Mouse (Mus musculus): ENCODE measurements around the gene Ptgs1. TPM values are rescaled to one million over a fixed set of nuclear protein-coding genes. Genes with fewer than 3 reads are reported as not detected.

The Ptgs1 gene
- polyA plus RNA-seq, 1 experiment from 2014 or later: 5.8 TPM

DNA sequence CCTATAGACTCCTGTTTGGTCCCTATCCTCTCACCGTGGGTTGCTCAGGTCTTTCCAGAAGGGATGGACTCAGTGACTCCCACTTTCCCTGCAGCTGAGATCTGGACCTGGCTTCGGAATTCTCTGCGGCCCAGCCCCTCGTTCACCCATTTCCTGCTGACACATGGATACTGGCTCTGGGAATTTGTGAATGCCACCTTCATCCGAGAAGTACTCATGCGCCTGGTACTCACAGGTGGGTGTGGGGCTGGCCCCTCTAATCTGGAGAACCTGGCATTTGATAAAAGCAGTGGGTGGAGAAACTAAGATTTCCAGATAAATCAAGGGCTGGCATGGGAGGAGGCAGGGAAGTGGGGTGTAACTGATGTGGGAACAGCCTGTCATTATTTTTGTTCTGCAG, 7.3 kb downstream of the Ptgs1 start:
- WGBS: 93% methylated on average over 6 of the region's 6 CpGs
- H3K27me3 ChIP-seq: no peaks in the 10 kb centered on the region
- H3K4me1 ChIP-seq (replicated peaks): peaks cover 14% of the 10 kb centered on the region
- 0 out of 2 replicates have a peak, but pooled peaks cover 2% of the 10 kb centered on the region for H3K9me3 ChIP-seq
- no peak overlapping the region for H3K4me2 ChIP-seq
- no peak overlapping the region for H3K27ac ChIP-seq (replicated peaks)
- H3K4me3 ChIP-seq: no peak overlapping the region
- ATAC-seq (ENCODE audit: low read depth): no peak
- no peaks in the 10 kb centered on the region for H3K36me3 ChIP-seq
- H3K9ac ChIP-seq: no peak overlapping the region

DNA sequence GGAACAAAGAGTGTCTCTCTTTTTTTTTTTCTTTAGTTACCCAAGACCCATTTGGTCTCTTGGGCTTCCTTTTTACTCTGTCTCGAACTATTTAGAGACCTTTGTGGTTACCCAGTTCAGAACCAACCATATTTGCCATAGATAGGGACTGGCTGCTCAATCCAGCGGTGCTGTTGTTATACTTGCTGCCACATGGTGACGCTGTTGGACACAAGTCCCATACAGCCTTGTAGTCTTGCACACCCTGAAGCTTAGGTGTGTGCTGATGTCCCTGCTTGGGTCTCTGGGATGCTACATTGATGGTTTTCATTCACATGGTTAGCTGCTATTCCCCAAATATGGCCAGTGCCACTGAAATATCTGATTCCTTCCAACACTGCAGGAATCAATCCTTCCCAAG, 8.2 kb downstream of the Ptgs1 start:
- no peaks in the 10 kb centered on the region for H3K27me3 ChIP-seq
- H3K4me3 ChIP-seq: no peak overlapping the region
- no peak overlapping the region for H3K9ac ChIP-seq
- no peak for ATAC-seq (ENCODE audit: low read depth)
- H3K4me2 ChIP-seq: no peak overlapping the region
- peaks cover 14% of the 10 kb centered on the region for H3K4me1 ChIP-seq (replicated peaks)
- H3K27ac ChIP-seq (replicated peaks): no peak overlapping the region
- H3K9me3 ChIP-seq: 0 out of 2 replicates have a peak, but pooled peaks cover 2% of the 10 kb centered on the region
- 70% methylated on average over 3 of the region's 3 CpGs for WGBS
- no peaks in the 10 kb centered on the region for H3K36me3 ChIP-seq

- Histone ChIP-seq H3K9ac (no peak overlapping the region), H3K27me3 (no peaks in the 10 kb centered on the region), H3K4me3 (no peak overlapping the region), H3K4me1 (replicated peaks) (peaks cover 14% of the 10 kb centered on the region), H3K4me2 (no peak overlapping the region), H3K9me3 (0 out of 2 replicates have a peak, but pooled peaks cover 2% of the 10 kb centered on the region), H3K36me3 (no peaks in the 10 kb centered on the region), H3K27ac (replicated peaks) (no peak overlapping the region)
- 88% methylated on average over 2 of the region's 2 CpGs for WGBS
- ATAC-seq (ENCODE audit: low read depth): no peak
Measured at GRCm38 (mm10) chr2:36238951-36239350, 8.7 kb downstream of the Ptgs1 start.

GRCm38 (mm10) chr2:36242514-36242913, 12.3 kb downstream of the Ptgs1 start:
- Histone ChIP-seq H3K27me3 (no peaks in the 10 kb centered on the region), H3K27ac (replicated peaks) (no peak overlapping the region), H3K4me1 (replicated peaks) (no peaks in the 10 kb centered on the region), H3K4me2 (no peak overlapping the region), H3K9me3 (0 out of 2 replicates have a peak, but pooled peaks cover 2% of the 10 kb centered on the region), H3K4me3 (no peak overlapping the region), H3K36me3 (no peaks in the 10 kb centered on the region), H3K9ac (no peak overlapping the region)
- no peak for ATAC-seq (ENCODE audit: low read depth)
- 86% methylated on average over 13 of the region's 13 CpGs for WGBS

GRCm38 (mm10) chr2:36243296-36243891, 13.2 kb downstream of the Ptgs1 start:
- Histone ChIP-seq H3K4me3 (no peak overlapping the region), H3K36me3 (no peaks in the 10 kb centered on the region)
- WGBS: 88% methylated on average over 9 of the region's 9 CpGs

GRCm38 (mm10) chr2:36243892-36244309, 13.7 kb downstream of the Ptgs1 start:
- H3K27me3 ChIP-seq: no peaks in the 10 kb centered on the region
- no peak overlapping the region for H3K9ac ChIP-seq
- no peak overlapping the region for H3K4me2 ChIP-seq
- H3K9me3 ChIP-seq: no peaks in the 10 kb centered on the region
- no peaks in the 10 kb centered on the region for H3K4me1 ChIP-seq (replicated peaks)
- no peaks in the 10 kb centered on the region for H3K36me3 ChIP-seq
- H3K4me3 ChIP-seq: no peak overlapping the region
- WGBS: 74% methylated on average over 5 of the region's 5 CpGs
- ATAC-seq (ENCODE audit: low read depth): no peak
- H3K27ac ChIP-seq (replicated peaks): no peak overlapping the region

More at GRCm38 (mm10) chr2:36243296-36243891, 13.2 kb downstream of the Ptgs1 start:
- Histone ChIP-seq H3K27ac (replicated peaks) (no peak overlapping the region), H3K27me3 (no peaks in the 10 kb centered on the region), H3K4me2 (no peak overlapping the region), H3K9me3 (0 out of 2 replicates have a peak, but pooled peaks cover 2% of the 10 kb centered on the region), H3K9ac (no peak overlapping the region), H3K4me1 (replicated peaks) (no peaks in the 10 kb centered on the region)
- no peak for ATAC-seq (ENCODE audit: low read depth)

GRCm38 (mm10) chr2:36244705-36245104, 14.5 kb downstream of the Ptgs1 start:
- Histone ChIP-seq H3K4me3 (no peak overlapping the region), H3K36me3 (no peaks in the 10 kb centered on the region), H3K27me3 (no peaks in the 10 kb centered on the region), H3K4me2 (no peak overlapping the region), H3K4me1 (replicated peaks) (no peaks in the 10 kb centered on the region), H3K9me3 (no peaks in the 10 kb centered on the region), H3K9ac (no peak overlapping the region), H3K27ac (replicated peaks) (no peak overlapping the region)
- WGBS: 89% methylated on average over 3 of the region's 3 CpGs
- no peak for ATAC-seq (ENCODE audit: low read depth)

GRCm38 (mm10) chr2:36247964-36248363, 17.7 kb downstream of the Ptgs1 start:
- H3K9ac ChIP-seq: no peak overlapping the region
- H3K9me3 ChIP-seq: no peaks in the 10 kb centered on the region
- H3K27me3 ChIP-seq: no peaks in the 10 kb centered on the region
- no peak for ATAC-seq (ENCODE audit: low read depth)
- no peaks in the 10 kb centered on the region for H3K36me3 ChIP-seq
- H3K4me1 ChIP-seq (replicated peaks): no peaks in the 10 kb centered on the region
- no peak overlapping the region for H3K4me2 ChIP-seq
- H3K4me3 ChIP-seq: no peak overlapping the region
- H3K27ac ChIP-seq (replicated peaks): no peak overlapping the region
- WGBS: 80% methylated on average over 3 of the region's 3 CpGs

DNA sequence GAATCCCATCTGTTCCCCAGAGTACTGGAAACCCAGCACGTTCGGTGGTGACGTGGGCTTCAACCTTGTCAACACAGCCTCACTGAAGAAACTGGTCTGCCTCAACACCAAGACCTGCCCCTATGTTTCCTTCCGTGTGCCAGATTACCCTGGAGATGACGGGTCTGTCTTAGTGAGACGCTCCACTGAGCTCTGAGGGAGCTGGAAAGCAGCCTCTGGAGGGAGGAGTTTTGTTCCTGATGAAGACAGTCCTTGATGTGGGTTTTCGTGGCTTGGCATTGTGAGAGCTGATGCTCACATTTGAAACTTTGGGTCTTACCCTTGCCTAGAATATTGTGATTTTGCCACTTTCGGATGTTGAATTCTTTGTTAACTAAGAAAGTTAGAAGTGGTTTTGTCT, 20.9 kb downstream of the Ptgs1 start:
- H3K9me3 ChIP-seq: no peaks in the 10 kb centered on the region
- H3K4me2 ChIP-seq: no peak overlapping the region
- no peak for ATAC-seq (ENCODE audit: low read depth)
- no peaks in the 10 kb centered on the region for H3K27me3 ChIP-seq
- H3K36me3 ChIP-seq: no peaks in the 10 kb centered on the region
- H3K4me1 ChIP-seq (replicated peaks): no peaks in the 10 kb centered on the region
- no peak overlapping the region for H3K4me3 ChIP-seq
- H3K27ac ChIP-seq (replicated peaks): no peak overlapping the region
- H3K9ac ChIP-seq: no peak overlapping the region
- 91% methylated on average over 8 of the region's 8 CpGs for WGBS

- Histone ChIP-seq H3K27me3 (no peaks in the 10 kb centered on the region), H3K9ac (no peak overlapping the region), H3K4me1 (replicated peaks) (no peaks in the 10 kb centered on the region), H3K27ac (replicated peaks) (no peak overlapping the region), H3K36me3 (no peaks in the 10 kb centered on the region), H3K4me3 (no peak overlapping the region), H3K9me3 (no peaks in the 10 kb centered on the region), H3K4me2 (no peak overlapping the region)
- ATAC-seq (ENCODE audit: low read depth): no peak
- 92% methylated on average over 4 of the region's 4 CpGs for WGBS
Measured at GRCm38 (mm10) chr2:36252505-36252904, 22.3 kb downstream of the Ptgs1 start.

DNA sequence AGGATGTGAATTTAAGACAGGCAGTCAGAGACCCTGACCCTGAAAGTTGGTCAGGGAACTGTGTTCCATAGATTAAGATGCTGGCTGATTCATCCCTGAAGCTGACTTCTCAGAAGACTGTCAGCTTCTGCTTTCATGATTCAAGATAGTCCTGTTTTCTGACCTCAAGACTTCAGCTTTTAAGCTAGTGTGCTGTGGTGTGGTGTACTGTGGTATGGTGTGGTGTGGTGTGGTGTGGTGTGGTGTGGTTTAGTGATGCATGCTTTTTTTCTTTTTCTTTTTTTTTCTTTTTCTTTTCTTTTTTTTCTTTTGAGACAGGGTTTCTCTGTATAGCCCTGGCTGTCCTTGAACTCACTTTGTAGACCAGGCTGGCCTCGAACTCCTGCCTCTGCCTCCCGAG, 24.2 kb downstream of the Ptgs1 start:
- ATAC-seq (ENCODE audit: low read depth): no peak
- no peaks in the 10 kb centered on the region for H3K4me1 ChIP-seq (replicated peaks)
- no peak overlapping the region for H3K9ac ChIP-seq
- H3K4me2 ChIP-seq: no peak overlapping the region
- WGBS: 92% methylated on average over 2 of the region's 2 CpGs
- no peak overlapping the region for H3K27ac ChIP-seq (replicated peaks)
- no peaks in the 10 kb centered on the region for H3K27me3 ChIP-seq
- no peaks in the 10 kb centered on the region for H3K36me3 ChIP-seq
- H3K4me3 ChIP-seq: no peak overlapping the region
- no peaks in the 10 kb centered on the region for H3K9me3 ChIP-seq

DNA sequence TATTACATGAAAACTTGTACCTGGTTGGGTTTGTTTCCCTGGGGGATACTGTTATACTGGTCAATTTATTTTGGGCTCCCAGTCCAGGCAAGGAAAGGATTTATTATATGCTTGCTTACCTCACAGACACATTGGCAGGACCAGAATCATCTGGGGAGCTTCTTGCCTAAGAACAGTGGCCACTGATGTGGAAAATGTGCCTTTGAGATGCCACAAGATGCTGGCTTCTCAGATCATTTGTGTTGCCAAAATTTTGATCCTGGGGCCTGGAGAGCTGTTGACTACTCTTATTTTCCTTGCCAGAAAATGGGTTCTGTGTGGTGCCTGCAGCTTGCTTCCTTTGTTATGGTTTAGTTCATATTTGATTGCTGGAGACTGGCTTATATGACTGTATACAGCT, 26.7 kb downstream of the Ptgs1 start:
- Histone ChIP-seq H3K27me3 (no peaks in the 10 kb centered on the region), H3K36me3 (no peaks in the 10 kb centered on the region), H3K9me3 (no peaks in the 10 kb centered on the region), H3K4me2 (no peak overlapping the region), H3K4me3 (no peak overlapping the region), H3K27ac (replicated peaks) (no peak overlapping the region), H3K4me1 (replicated peaks) (no peaks in the 10 kb centered on the region), H3K9ac (no peak overlapping the region)
- ATAC-seq (ENCODE audit: low read depth): no peak

DNA sequence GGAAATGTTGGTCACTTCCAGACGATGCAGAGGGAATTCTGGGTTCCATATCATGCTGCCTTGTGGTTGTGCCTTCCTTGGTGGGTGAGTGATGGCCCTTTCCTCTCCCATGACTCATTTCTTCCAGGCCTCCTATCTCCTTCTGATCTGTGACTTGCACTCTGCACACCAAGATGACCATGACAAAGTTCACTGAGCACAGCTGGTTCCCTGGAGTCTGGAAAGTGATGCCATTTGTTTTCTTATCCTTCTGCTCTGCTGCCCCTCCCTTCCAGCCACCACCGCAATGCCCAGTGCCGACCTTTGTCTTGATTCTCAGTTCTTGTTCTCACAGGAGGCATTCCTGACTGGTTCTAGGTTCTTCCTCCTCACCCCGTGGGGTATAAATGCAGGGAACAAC, 29.2 kb downstream of the Ptgs1 start:
- no peaks in the 10 kb centered on the region for H3K27me3 ChIP-seq
- H3K4me1 ChIP-seq (replicated peaks): no peaks in the 10 kb centered on the region
- H3K27ac ChIP-seq (replicated peaks): no peak overlapping the region
- H3K36me3 ChIP-seq: no peaks in the 10 kb centered on the region
- H3K9ac ChIP-seq: no peak overlapping the region
- no peak overlapping the region for H3K4me3 ChIP-seq
- no peak for ATAC-seq (ENCODE audit: low read depth)
- H3K9me3 ChIP-seq: no peaks in the 10 kb centered on the region
- WGBS: 73% methylated on average over 4 of the region's 4 CpGs
- no peak overlapping the region for H3K4me2 ChIP-seq
